Mouse (Mus musculus) kidney, embryonic 14.5 days (tissue): Measurements from ENCODE around the gene Thap11. TPM values are rescaled to one million over a fixed set of nuclear protein-coding genes. Genes with fewer than 3 reads are reported as not detected.
A peak's percentile ranks its signal among the peaks of the same experiment; 100 is the strongest.
"Not testable (repeated sequence)": the region's sequence is repeated elsewhere in the genome, so short reads cannot be mapped to it uniquely, and the experiment has no call there.

ENCODE experiments used
- ATAC-seq: fragments of 200-750 bp; cut with Nextera tagmentation; 2 replicates; pipeline ENCODE4 v1.8.0; 2017; ENCODE audit warnings: moderate number of reproducible peaks, mild to moderate bottlenecking, moderate TSS enrichment, moderate library complexity; ENCODE audit not compliant: low FRiP score, low TSS enrichment
- H3K27ac ChIP-seq: fragments of 300-500 bp; sonication (generic); 2 replicates; pipeline ENCODE4 v1.5.1; 2014; ENCODE audit warnings: low read depth, mild to moderate bottlenecking, low read length, moderate library complexity, mixed read lengths
- H3K27me3 ChIP-seq: fragments of 300-500 bp; sonication (generic); 2 replicates; pipeline ENCODE4 v1.6.1; 2014; ENCODE audit warnings: mild to moderate bottlenecking, low read length; ENCODE audit not compliant: control insufficient read depth, insufficient read depth
- H3K36me3 ChIP-seq: fragments of 300-500 bp; sonication (generic); 2 replicates; pipeline ENCODE4 v1.6.1; 2014; ENCODE audit warnings: low read length, mixed read lengths; ENCODE audit not compliant: control insufficient read depth, insufficient read depth
- H3K4me1 ChIP-seq: fragments of 300-500 bp; sonication (generic); 2 replicates; pipeline ENCODE4 v1.6.1; 2014; ENCODE audit warnings: low read length, mixed read lengths; ENCODE audit not compliant: control insufficient read depth, insufficient read depth
- H3K4me2 ChIP-seq: fragments of 300-500 bp; sonication (generic); replicated peaks from 2 replicates; pipeline ENCODE4 v1.6.1; 2014; ENCODE audit warnings: low read depth, mild to moderate bottlenecking, low read length
- H3K4me3 ChIP-seq: fragments of 300-500 bp; sonication (generic); 2 replicates; pipeline ENCODE4 v1.5.1; 2014; ENCODE audit warnings: mild to moderate bottlenecking, low read length
- H3K9ac ChIP-seq: fragments of 300-500 bp; sonication (generic); 2 replicates; pipeline ENCODE4 v1.6.1; 2014; ENCODE audit warnings: low read depth, mild to moderate bottlenecking, low read length, moderate library complexity
- H3K9me3 ChIP-seq: fragments of 300-500 bp; sonication (generic); 2 replicates; pipeline ENCODE4 v1.6.1; 2016; ENCODE audit warnings: low read length; ENCODE audit not compliant: control insufficient read depth
- WGBS: fragments of 180-500 bp; shearing (Covaris S2); extraction: QIAGEN DNeasy Blood & Tissue Kit; methylation state at CpG from one replicate; pipeline ENCODE4 v1.1.7; 2014; 5-methylcytosine and 5-hydroxymethylcytosine counted together
- polyA plus RNA-seq: library from polyadenylated mRNA; unstranded; fragments of >200 nt; fragmentation: Nextera tagmentation; extraction: Ambion mirVana; gene quantifications from 2 replicates; pipeline ENCODE4 v1.2.1, GENCODE M21; 2014

Thap11 gene
- polyA plus RNA-seq, 1 experiment from 2014 or later: 65.0 TPM

DNA sequence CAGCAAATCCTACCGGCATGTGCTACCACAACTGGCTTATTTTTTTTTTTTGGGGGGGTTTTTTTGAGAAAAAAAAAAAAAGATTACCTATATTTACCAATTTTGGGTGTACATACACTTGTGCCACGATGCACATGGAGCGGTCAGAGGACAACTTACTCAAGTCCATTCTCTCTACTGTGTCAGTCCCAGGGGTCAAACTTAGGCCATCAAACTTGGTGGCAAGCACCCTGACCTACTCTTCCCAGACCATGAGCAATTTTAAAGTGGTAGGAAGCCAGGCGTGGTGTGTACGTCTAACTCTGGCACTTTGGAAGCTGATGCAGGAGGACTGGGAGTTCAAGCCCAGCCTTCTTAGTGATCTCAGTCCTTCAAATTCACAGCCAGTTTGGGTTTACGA is 41.7 kb upstream of the Thap11 start:
- Histone ChIP-seq H3K4me2 (no peak overlapping the region), H3K9me3 (no peaks in the 10 kb centered on the region), H3K4me3 (no peak overlapping the region), H3K36me3 (peaks cover 16% of the 10 kb centered on the region; the same call in 1 of the 2 replicates), H3K27me3 (no peaks in the 10 kb centered on the region), H3K9ac (no peak overlapping the region), H3K27ac (no peak overlapping the region), H3K4me1 (no peaks in the 10 kb centered on the region)
- ATAC-seq: no peak
- 95% methylated on average over 6 of the region's 6 CpGs for WGBS

DNA sequence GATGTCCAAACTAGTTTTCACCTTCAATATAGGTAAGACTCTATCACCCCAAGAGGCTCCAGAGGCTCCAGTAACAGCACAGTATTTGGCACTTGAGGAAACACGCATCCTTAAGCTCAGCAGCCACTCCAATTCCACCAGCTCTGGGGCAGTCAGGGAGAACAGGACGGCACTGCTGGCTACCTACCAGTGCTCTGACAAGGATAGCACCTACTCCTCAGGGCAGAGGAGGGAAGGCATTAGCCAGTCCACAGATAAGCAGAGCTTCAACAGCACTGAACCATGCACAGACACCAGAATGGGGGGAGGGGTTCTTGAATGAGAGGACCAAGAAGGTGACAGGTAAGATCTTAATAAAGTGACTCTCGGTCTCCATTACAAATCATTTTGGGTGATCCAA is 35.3 kb upstream of the Thap11 start:
- WGBS: 90% methylated on average over 3 of the region's 3 CpGs

DNA sequence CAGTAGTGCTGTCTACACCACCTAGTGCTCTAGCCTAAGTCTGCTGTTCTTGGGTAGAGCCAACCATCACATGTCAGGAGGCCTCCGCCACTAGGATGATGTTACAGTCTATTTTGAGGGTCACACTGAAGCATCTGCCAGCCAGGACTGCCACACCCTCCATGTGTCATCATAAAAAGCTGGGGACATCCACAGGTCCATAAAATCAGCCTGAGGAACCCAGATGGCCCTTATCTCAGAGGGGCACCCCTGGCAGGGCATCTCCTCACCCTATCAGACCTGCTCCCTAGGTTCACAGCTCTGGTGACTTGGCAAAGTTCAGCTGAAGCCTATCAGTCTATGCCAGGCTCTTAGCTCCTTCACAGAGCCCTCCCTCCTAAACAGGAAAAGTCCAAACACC is 34.0 kb upstream of the Thap11 start:
- Histone ChIP-seq H3K4me2 (no peak overlapping the region), H3K9me3 (no peaks in the 10 kb centered on the region), H3K4me3 (no peak overlapping the region), H3K27ac (no peak overlapping the region), H3K4me1 (peaks cover 5% of the 10 kb centered on the region), H3K36me3 (peaks cover 39% of the 10 kb centered on the region), H3K27me3 (no peaks in the 10 kb centered on the region), H3K9ac (no peak overlapping the region)
- 100% methylated on average over 1 of the region's 1 CpGs for WGBS
- peak; percentile 47 for ATAC-seq

More for the DNA sequence above, 35.3 kb upstream of the Thap11 start:
- H3K4me3 ChIP-seq: no peak overlapping the region
- peaks cover 36% of the 10 kb centered on the region for H3K36me3 ChIP-seq
- no peaks in the 10 kb centered on the region for H3K9me3 ChIP-seq
- no peaks in the 10 kb centered on the region for H3K4me1 ChIP-seq
- ATAC-seq: no peak
- H3K27me3 ChIP-seq: no peaks in the 10 kb centered on the region
- no peak overlapping the region for H3K9ac ChIP-seq
- H3K27ac ChIP-seq: no peak overlapping the region
- no peak overlapping the region for H3K4me2 ChIP-seq

DNA sequence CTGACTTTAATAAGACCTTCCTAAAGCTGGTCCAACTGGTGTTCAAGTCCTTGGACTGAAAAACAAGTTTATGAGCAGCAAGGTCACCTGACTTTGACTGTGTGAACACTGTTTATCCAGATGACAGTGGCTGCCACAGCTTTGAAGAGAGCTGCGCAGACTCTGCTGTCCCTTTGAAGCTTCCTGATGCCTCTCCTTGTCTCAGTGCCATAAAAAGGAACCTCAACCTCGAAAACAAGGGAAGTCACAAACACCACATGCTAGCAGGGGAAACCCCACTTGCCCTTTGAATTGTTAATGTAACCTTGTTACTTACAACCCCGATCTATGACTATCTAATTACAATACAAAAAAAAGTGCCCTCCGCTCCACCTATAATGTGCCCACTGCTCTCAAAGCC is 29.4 kb upstream of the Thap11 start:
- peak overlapping the region; percentile 90; the same call in 1 of the 2 replicates for H3K9ac ChIP-seq
- WGBS: 57% methylated on average over 4 of the region's 4 CpGs

DNA sequence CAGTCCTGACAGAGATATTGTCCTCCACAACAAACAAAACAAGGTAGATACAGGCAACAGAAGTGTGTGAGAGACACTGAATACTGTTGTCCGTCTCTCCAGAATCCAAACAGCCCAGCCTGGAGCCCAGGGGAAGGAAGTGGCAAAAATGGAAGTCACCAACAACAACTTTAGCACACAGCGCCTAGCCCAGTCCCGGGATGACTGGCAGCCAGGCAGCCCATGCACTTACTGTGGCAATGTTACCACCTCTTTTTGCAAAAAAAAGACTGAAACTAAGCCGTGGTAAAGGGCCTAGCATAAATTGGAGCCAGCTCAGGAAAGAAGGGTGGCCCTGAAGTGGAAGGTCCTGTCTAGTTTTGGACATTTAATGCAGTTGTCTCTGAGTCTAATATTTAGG is 28.6 kb upstream of the Thap11 start:
- Histone ChIP-seq H3K9ac (peak overlapping the region; percentile 90), H3K4me1 (peaks cover 10% of the 10 kb centered on the region), H3K36me3 (peaks cover 22% of the 10 kb centered on the region), H3K27ac (peak overlapping the region; percentile 44), H3K9me3 (no peaks in the 10 kb centered on the region), H3K4me2 (peak overlapping the region; percentile 84), H3K27me3 (no peaks in the 10 kb centered on the region), H3K4me3 (peak overlapping the region; percentile 70)
- under 1% methylated on average over 4 of the region's 4 CpGs for WGBS
- ATAC-seq: no peak

More for the DNA sequence above, 29.4 kb upstream of the Thap11 start:
- ATAC-seq: no peak
- H3K27me3 ChIP-seq: no peaks in the 10 kb centered on the region
- H3K36me3 ChIP-seq: peaks cover 29% of the 10 kb centered on the region
- H3K4me1 ChIP-seq: peaks cover 10% of the 10 kb centered on the region
- H3K9me3 ChIP-seq: no peaks in the 10 kb centered on the region
- H3K27ac ChIP-seq: no peak overlapping the region
- peak overlapping the region; percentile 70 for H3K4me3 ChIP-seq
- H3K4me2 ChIP-seq: peak overlapping the region; percentile 84

DNA sequence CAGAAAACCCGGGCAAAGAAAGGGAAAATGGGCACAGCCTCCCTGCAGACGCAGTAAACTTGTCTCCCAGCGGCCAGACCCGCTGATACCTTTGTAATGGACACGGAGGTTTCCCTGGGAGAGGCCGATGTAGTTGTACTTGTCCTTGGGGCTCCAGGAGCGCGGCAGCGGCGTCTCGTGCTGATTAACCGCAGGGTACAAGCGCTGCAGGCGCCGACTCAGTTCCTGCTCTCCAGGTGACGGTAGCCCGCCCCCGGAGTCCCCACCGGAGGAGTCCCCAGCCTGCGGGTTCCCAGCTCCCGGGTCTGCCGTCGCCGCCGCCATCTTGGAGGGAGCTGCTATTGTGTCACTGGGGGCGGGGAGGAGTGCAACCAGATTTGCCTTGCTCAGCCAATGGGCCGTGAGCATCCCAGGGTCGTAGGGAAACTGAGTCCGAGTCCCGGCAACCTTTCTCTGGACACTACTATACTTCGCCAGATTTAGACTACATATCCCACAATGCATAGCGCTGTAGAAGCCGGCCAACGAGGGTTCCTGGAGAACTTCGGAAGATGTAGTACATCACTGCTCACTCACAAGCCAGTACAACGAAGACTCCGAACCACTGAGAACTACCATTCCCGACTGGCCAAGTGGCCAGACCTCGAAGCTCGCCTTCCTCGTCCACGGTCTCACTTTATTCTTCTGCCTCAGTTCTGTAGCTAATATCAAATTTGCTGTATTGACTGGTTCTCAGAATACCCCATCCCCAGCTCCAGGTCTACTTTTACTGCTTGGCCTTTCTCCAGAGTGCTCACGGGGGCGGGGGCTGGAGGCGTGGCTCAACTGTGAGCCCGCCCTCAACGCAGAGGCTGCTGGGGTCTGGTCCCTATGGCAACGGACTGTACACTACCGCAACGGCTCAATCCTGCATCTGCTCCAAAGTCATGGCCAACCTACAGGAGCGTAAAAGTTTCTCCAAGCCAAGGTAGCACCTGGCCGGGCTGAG is 27.8 kb upstream of the Thap11 start, which contains the start of the genes Ranbp10 and Tsnaxip1:
TSS of gene Ranbp10 (minus strand) at position 490 of the 988 bp plus-strand sequence.
TSS of gene Tsnaxip1 (plus strand) at position 871 of the 988 bp plus-strand sequence.
- Histone ChIP-seq H3K9ac (peak within 1 kb of the TSS; percentile 90), H3K27me3 (no peaks in the 10 kb centered on the region), H3K27ac (peak within 1 kb of the TSS; percentile 53), H3K4me3 (peak within 1 kb of the TSS; percentile 70), H3K4me1 (peaks cover 10% of the 10 kb centered on the region), H3K9me3 (no peaks in the 10 kb centered on the region), H3K4me2 (peak within 1 kb of the TSS; percentile 84), H3K36me3 (peaks cover 16% of the 10 kb centered on the region)
- WGBS: under 1% methylated on average over 51 of the region's 52 CpGs
- ATAC-seq: peak; percentile 99

DNA sequence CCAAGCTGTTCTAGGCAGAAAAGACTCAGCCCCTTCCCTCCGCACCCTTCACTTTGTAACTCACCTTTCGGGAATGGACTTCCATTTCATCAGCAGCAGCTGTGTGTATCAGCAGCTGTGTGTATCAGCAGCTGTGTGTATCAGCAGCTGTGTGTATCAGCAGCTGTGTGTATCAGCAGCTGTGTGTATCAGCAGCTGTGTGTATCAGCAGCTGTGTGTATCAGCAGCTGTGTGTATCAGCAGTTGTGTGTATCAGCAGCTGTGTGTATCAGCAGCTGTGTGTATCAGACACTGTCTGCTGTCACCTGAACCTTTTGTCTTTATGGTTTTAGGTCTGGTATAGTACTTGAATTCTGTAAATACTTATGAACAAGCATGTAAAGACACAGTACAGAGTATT is 21.2 kb upstream of the Thap11 start:
- not testable (repeated sequence) for H3K9ac ChIP-seq, H3K27ac ChIP-seq, H3K27me3 ChIP-seq, H3K36me3 ChIP-seq, H3K9me3 ChIP-seq, ATAC-seq, H3K4me3 ChIP-seq, H3K4me2 ChIP-seq, H3K4me1 ChIP-seq
- 85% methylated on average over 2 of the region's 2 CpGs for WGBS

DNA sequence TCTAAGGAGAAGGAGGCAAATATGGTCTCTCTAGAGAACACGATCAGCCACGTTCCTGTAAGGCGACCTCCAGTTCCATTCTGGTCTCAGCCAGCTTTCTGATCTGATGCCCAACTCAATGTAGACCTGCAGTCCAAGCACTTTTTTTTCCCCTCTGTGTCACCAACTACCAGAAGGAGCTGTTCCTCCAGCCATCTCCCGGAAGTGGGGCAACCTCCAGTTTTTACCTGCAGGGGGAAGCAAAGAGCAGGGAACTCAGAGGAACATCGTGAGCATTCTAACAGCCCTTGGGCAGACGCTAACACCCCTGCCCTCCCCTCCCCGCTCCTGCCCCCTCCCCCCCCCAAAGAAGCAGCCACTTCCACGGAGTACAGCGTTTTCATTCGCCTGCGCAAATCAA is 19.6 kb upstream of the Thap11 start:
- Histone ChIP-seq H3K27ac (no peak overlapping the region), H3K4me2 (no peak overlapping the region), H3K9ac (no peak overlapping the region), H3K36me3 (no peaks in the 10 kb centered on the region), H3K4me1 (no peaks in the 10 kb centered on the region), H3K9me3 (no peaks in the 10 kb centered on the region), H3K27me3 (no peaks in the 10 kb centered on the region), H3K4me3 (no peak overlapping the region)
- ATAC-seq: no peak
- 29% methylated on average over 11 of the region's 11 CpGs for WGBS

DNA sequence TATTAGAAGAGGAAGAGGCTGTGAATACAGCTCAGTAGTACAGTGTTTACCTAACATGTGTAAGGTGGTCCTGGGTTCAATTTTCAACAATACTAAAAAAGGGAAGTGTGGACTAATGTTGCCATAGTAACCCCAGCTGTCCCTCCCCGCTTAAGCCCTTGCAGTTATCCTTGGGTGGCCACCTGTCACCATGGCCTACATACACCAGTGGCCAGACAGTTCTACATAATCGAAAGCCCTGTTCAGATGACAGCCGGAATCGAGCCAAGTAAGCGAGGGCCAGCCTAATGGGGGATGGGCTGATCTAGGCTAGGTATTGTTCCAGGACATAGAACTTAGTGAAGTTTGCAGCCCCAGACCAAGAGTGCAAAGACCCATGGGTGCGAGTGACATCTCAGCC is 17.9 kb upstream of the Thap11 start:
- H3K27ac ChIP-seq: no peak overlapping the region
- ATAC-seq: no peak
- H3K4me2 ChIP-seq: no peak overlapping the region
- 88% methylated on average over 6 of the region's 6 CpGs for WGBS
- H3K36me3 ChIP-seq: no peaks in the 10 kb centered on the region
- no peaks in the 10 kb centered on the region for H3K9me3 ChIP-seq
- H3K27me3 ChIP-seq: no peaks in the 10 kb centered on the region
- no peak overlapping the region for H3K4me3 ChIP-seq
- no peak overlapping the region for H3K9ac ChIP-seq
- H3K4me1 ChIP-seq: no peaks in the 10 kb centered on the region
